Comparison of ENCODE assay signal across 7 mouse cellular contexts in the genomic region with DNA sequence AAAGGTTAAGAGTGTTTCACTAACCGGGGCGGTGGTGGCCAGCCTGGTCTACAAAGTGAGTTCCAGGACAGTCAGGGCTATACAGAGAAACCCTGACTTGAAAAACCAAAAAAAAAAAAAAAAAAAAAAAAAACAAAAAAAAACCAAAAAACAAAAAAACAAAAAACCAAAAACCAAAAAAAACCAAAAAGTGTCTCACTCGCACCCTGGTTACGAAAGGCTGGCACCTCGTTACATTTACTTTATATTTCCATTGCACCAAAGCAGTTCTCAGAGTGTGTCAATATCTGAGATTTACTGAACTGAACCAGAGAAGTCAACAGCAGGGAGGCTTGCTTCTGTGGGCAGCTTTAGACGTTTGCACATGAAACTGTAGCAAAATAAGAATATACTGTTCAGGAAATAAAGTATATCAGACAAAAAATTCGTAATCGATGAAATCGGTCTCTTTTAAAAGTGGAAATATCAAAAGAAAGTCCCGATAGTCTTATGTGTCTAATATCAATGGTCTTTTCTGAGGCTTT. TPM values are rescaled to one million over a fixed set of nuclear protein-coding genes. Genes with fewer than 3 reads are reported as not detected.
DNase-seq lines count a peak whose midpoint lies in the region; ATAC-seq and TF ChIP-seq lines count a peak whose summit lies in the region.

No protein-coding gene starts in this region.

- peak overlapping the region; percentile 94 for H3K4me2 ChIP-seq in lung, postnatal 0 days (replicated peaks; ENCODE audit: low read depth, low read length)
- H3K4me2 ChIP-seq in limb, embryonic 11.5 days (ENCODE audit: low read depth, severe bottlenecking), result no peak overlapping the region
- peak overlapping the region; percentile 34 for H3K4me2 ChIP-seq in stomach, embryonic 14.5 days (replicated peaks; ENCODE audit: low read depth, low read length)

- H3K9me3 ChIP-seq in lung, postnatal 0 days (ENCODE audit: low read length), result no peaks in the 10 kb centered on the region
- H3K9me3 ChIP-seq in limb, embryonic 11.5 days (ENCODE audit: control insufficient read depth, low read length), result no peaks in the 10 kb centered on the region
- no peaks in the 10 kb centered on the region for H3K9me3 ChIP-seq in stomach, embryonic 14.5 days (ENCODE audit: control insufficient read depth, low read depth, low read length)

- no peak for TF ChIP-seq CTCF in lung, postnatal 0 days (IDR thresholded peaks at IDR 0.05)

- no peaks in the 10 kb centered on the region for H3K4me1 ChIP-seq in lung, postnatal 0 days (ENCODE audit: insufficient read depth, low read depth, low read length)
- peaks cover 9% of the 10 kb centered on the region; the same call in 1 of the 2 replicates for H3K4me1 ChIP-seq in limb, embryonic 11.5 days (ENCODE audit: control insufficient read depth, insufficient read depth, low read length)
- peaks cover 10% of the 10 kb centered on the region for H3K4me1 ChIP-seq in stomach, embryonic 14.5 days (ENCODE audit: control insufficient read depth, insufficient read depth, low read length)

- DNase-seq in lung, postnatal 0 days (ENCODE audit: low spot score), result peak; percentile 40
- DNase-seq in lung, postnatal 14 days, result no peak
- no peak for DNase-seq in limb, embryonic 11.5 days (ENCODE audit: low spot score)
- DNase-seq in testis, postnatal 14 days (ENCODE audit: low spot score), result no peak
- DNase-seq in adrenal gland, adult 8-10 months, result no peak

- H3K27ac ChIP-seq in lung, postnatal 0 days (ENCODE audit: low read length), result no peak overlapping the region
- H3K27ac ChIP-seq in limb, embryonic 11.5 days (replicated peaks; ENCODE audit: low read depth, low read length), result no peak overlapping the region
- H3K27ac ChIP-seq in stomach, embryonic 14.5 days (ENCODE audit: low read length), result no peak overlapping the region

- peak overlapping the region; percentile 95 for H3K9ac ChIP-seq in lung, postnatal 0 days (replicated peaks; ENCODE audit: low read depth)
- no peak overlapping the region for H3K9ac ChIP-seq in limb, embryonic 11.5 days (ENCODE audit: low read length)
- 0 out of 2 replicates have a peak overlapping the region, but pooled peaks have one; percentile 14 for H3K9ac ChIP-seq in stomach, embryonic 14.5 days (replicated peaks; ENCODE audit: low read depth, low read length)

- H3K27me3 ChIP-seq in lung, postnatal 0 days (replicated peaks; ENCODE audit: insufficient read depth, low read length), result no peaks in the 10 kb centered on the region
- H3K27me3 ChIP-seq in limb, embryonic 11.5 days (ENCODE audit: control insufficient read depth, insufficient read depth, low read length), result no peaks in the 10 kb centered on the region
- no peaks in the 10 kb centered on the region for H3K27me3 ChIP-seq in stomach, embryonic 14.5 days (ENCODE audit: control insufficient read depth, insufficient read depth, low read length)

- H3K4me3 ChIP-seq in lung, postnatal 0 days (ENCODE audit: low read depth, low read length), result peak overlapping the region; percentile 93
- H3K4me3 ChIP-seq in limb, embryonic 11.5 days (ENCODE audit: low read depth, low read length), result peak overlapping the region; percentile 89
- peak overlapping the region; percentile 98 for H3K4me3 ChIP-seq in stomach, embryonic 14.5 days (ENCODE audit: low read depth, low read length)

- ATAC-seq in lung, postnatal 0 days, result no peak
- 0 out of 2 replicates have a peak, but pooled peaks have one; percentile 14 for ATAC-seq in erythroblast, adult 5-6 weeks (replicated peaks; ENCODE audit: low FRiP score, poor library complexity, severe bottlenecking)
- ATAC-seq in limb, embryonic 11.5 days (ENCODE audit: insufficient number of reproducible peaks, low FRiP score, low TSS enrichment, low read depth), result no peak
- no peak for ATAC-seq in stomach, embryonic 14.5 days (ENCODE audit: insufficient number of reproducible peaks, insufficient read depth, low FRiP score, low read depth)

- no peak for TF ChIP-seq EP300 in lung, postnatal 0 days (IDR thresholded peaks at IDR 0.05)

- H3K36me3 ChIP-seq in lung, postnatal 0 days (ENCODE audit: insufficient read depth, low read length), result no peaks in the 10 kb centered on the region
- no peaks in the 10 kb centered on the region for H3K36me3 ChIP-seq in limb, embryonic 11.5 days (ENCODE audit: control insufficient read depth, insufficient read depth, low read length)
- H3K36me3 ChIP-seq in stomach, embryonic 14.5 days (ENCODE audit: control insufficient read depth, insufficient read depth, low read length), result peaks cover 2% of the 10 kb centered on the region; the same call in 1 of the 2 replicates

- WGBS in lung, postnatal 0 days, result 33% methylated on average over 10 of the region's 10 CpGs
- WGBS in limb, embryonic 11.5 days, result 42% methylated on average over 10 of the region's 10 CpGs
- WGBS in stomach, embryonic 14.5 days, result 34% methylated on average over 10 of the region's 10 CpGs

RNA-seq across cellular contexts. Expression of gene Rptor, which starts 0.5 kb away (rescaled TPM):
- polyA plus RNA-seq in lung, postnatal 0 days (2015; fragmentation: Nextera tagmentation; extraction: Ambion mirVana), result 5.3 and 5.6 TPM in 2 replicates
- 4.4 and 12.3 TPM in 2 replicates for total RNA-seq in erythroblast, adult 5-6 weeks (2015; ENCODE audit: low replicate concordance)
- 5.6 and 9.1 TPM in 2 replicates for total RNA-seq in erythroblast, adult 5-6 weeks (2017; ENCODE audit: low replicate concordance)
- 13.8 and 16.2 TPM in 2 replicates for polyA plus RNA-seq in limb, embryonic 11.5 days (2014; fragmentation: Nextera tagmentation; extraction: Ambion mirVana)
- polyA plus RNA-seq in stomach, embryonic 14.5 days (2014; fragmentation: Nextera tagmentation; extraction: Ambion mirVana), result 12.7 and 13.1 TPM in 2 replicates
- total RNA-seq in adrenal gland, adult 8-10 months (2022), result 10 to 100 TPM; 57.6 to 74.5 (median 59.9) TPM

RNA-seq across cellular contexts. Expression of gene Nptx1, which starts 54.7 kb away (rescaled TPM):
- 1.7 and 2.1 TPM in 2 replicates for polyA plus RNA-seq in lung, postnatal 0 days (2015; fragmentation: Nextera tagmentation; extraction: Ambion mirVana)
- not detected in 2 replicates for total RNA-seq in erythroblast, adult 5-6 weeks (2015; ENCODE audit: low replicate concordance)
- not detected in 2 replicates for total RNA-seq in erythroblast, adult 5-6 weeks (2017; ENCODE audit: low replicate concordance)
- polyA plus RNA-seq in limb, embryonic 11.5 days (2014; fragmentation: Nextera tagmentation; extraction: Ambion mirVana), result 0.29 and 0.60 TPM in 2 replicates
- polyA plus RNA-seq in stomach, embryonic 14.5 days (2014; fragmentation: Nextera tagmentation; extraction: Ambion mirVana), result 0.29 and 0.59 TPM in 2 replicates
- total RNA-seq in adrenal gland, adult 8-10 months (2022), result 1 to 10 TPM; 2.4 to 8.5 (median 5.4) TPM
